Mouse (Mus musculus) heart, postnatal 0 days (tissue): ENCODE results near the gene 4933425L06Rik. TPM values are rescaled to one million over a fixed set of nuclear protein-coding genes. Genes with fewer than 3 reads are reported as not detected.

ENCODE experiments used
- ATAC-seq: fragments of 200-750 bp; cut with Nextera tagmentation; 2 replicates; pipeline ENCODE4 v1.8.0; 2017; ENCODE audit warnings: low read depth, moderate number of reproducible peaks, moderate library complexity; ENCODE audit not compliant: insufficient read depth
- DNase-seq: peaks from one replicate; pipeline ENCODE4 v3.0.0-alpha.2; 2016; ENCODE audit warnings: low spot score
- H3K27ac ChIP-seq: fragments of 300-500 bp; sonication (generic); 2 replicates; pipeline ENCODE4 v1.5.1; 2014; ENCODE audit warnings: low read depth, mild to moderate bottlenecking
- H3K27me3 ChIP-seq: fragments of 300-500 bp; sonication (generic); 2 replicates; pipeline ENCODE4 v1.6.1; 2014; ENCODE audit warnings: low read length, mixed read lengths; ENCODE audit not compliant: control insufficient read depth, insufficient read depth
- H3K36me3 ChIP-seq: fragments of 300-500 bp; sonication (generic); replicated peaks from 2 replicates; pipeline ENCODE4 v1.6.1; 2014; ENCODE audit warnings: low read length, mixed read lengths; ENCODE audit not compliant: control insufficient read depth, insufficient read depth
- H3K4me1 ChIP-seq: fragments of 300-500 bp; sonication (generic); 2 replicates; pipeline ENCODE4 v1.6.1; 2014; ENCODE audit warnings: antibody characterized with exemption; ENCODE audit not compliant: control insufficient read depth, insufficient read depth
- H3K4me2 ChIP-seq: fragments of 300-500 bp; sonication (generic); 2 replicates; pipeline ENCODE4 v1.6.1; 2014; ENCODE audit warnings: low read depth, mild to moderate bottlenecking, low read length, moderate library complexity
- H3K4me3 ChIP-seq: fragments of 300-500 bp; sonication (generic); 2 replicates; pipeline ENCODE4 v1.5.1; 2014; ENCODE audit warnings: low read depth, low read length
- H3K9ac ChIP-seq: fragments of 300-500 bp; sonication (generic); replicated peaks from 2 replicates; pipeline ENCODE4 v1.6.1; 2014; ENCODE audit warnings: low read depth, low read length, mixed read lengths
- H3K9me3 ChIP-seq: fragments of 300-500 bp; sonication (generic); replicated peaks from 2 replicates; pipeline ENCODE4 v1.6.1; 2016; ENCODE audit warnings: low read length; ENCODE audit not compliant: control insufficient read depth
- CTCF ChIP-seq: IDR thresholded peaks from 2 replicates; pipeline ENCODE4 v1.5.1; 2016; ENCODE audit warnings: antibody characterized with exemption, control low read depth, low read depth
- EP300 ChIP-seq: IDR thresholded peaks from 2 replicates; pipeline ENCODE4 v1.6.1; 2016; ENCODE audit warnings: antibody characterized with exemption, low read depth
- WGBS: fragments of 180-500 bp; shearing (Covaris S2); extraction: QIAGEN DNeasy Blood & Tissue Kit; methylation state at CpG from one replicate; pipeline ENCODE4 v1.1.7; 2014; 5-methylcytosine and 5-hydroxymethylcytosine counted together
- polyA plus RNA-seq: library from polyadenylated mRNA; unstranded; fragments of >200 nt; fragmentation: Nextera tagmentation; extraction: Ambion mirVana; gene quantifications from 2 replicates; pipeline ENCODE4 v1.2.1, GENCODE M21; 2015
- total RNA-seq: library from RNA; depleted of rRNA; stranded (reverse); fragments of >200 nt; gene quantifications from 2 replicates; pipeline ENCODE4 v1.2.3, GENCODE M21; 2014; ENCODE audit warnings: low replicate concordance

The 4933425L06Rik gene
- total and polyA plus RNA-seq, 2 experiments from 2014 or later, result not detected

DNA sequence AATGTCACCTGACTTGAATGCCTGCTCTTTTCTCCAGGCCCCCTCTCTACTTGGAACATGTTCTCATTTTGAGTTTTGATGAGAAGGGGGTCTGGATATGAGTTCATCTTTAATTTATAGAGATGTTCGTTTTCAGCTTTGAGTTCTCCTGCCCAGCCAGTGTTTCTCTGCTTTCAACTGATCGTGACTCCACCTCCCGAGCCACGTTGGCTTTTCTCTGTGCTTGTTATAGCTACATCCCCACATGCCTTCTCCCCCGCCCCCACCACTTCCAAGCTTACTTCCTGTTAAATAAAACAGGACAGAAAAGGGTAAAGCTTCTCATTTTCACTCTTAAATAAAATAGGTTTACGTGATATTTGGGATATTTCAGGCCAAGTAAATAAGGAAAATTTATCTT is 30.5 kb upstream of the 4933425L06Rik start:
- H3K27ac ChIP-seq, result no peak overlapping the region
- DNase-seq, result no peak
- 0 out of 2 replicates have a peak overlapping the region, but pooled peaks have one; percentile 3 for H3K4me2 ChIP-seq
- WGBS, result 36% methylated on average over 6 of the region's 6 CpGs
- TF ChIP-seq CTCF, result no peak
- peaks cover 11% of the 10 kb centered on the region; the same call in 1 of the 2 replicates for H3K4me1 ChIP-seq
- H3K9me3 ChIP-seq, result no peaks in the 10 kb centered on the region
- no peaks in the 10 kb centered on the region for H3K36me3 ChIP-seq
- no peak overlapping the region for H3K4me3 ChIP-seq
- no peak overlapping the region for H3K9ac ChIP-seq
- ATAC-seq, result no peak
- no peaks in the 10 kb centered on the region for H3K27me3 ChIP-seq

GRCm38 (mm10) chr13:105053618-105054017 is 28.3 kb upstream of the 4933425L06Rik start:
- TF ChIP-seq CTCF (no peak), EP300 (no peak)
- peak; percentile 47 for ATAC-seq

GRCm38 (mm10) chr13:105054181-105054940 is 27.6 kb upstream of the 4933425L06Rik start, which contains the start of gene Rgs7bp:
Rgs7bp (minus strand) TSS chr13:105054930.
- Histone ChIP-seq H3K4me1 (peaks cover 11% of the 10 kb centered on the region; the same call in 1 of the 2 replicates), H3K27me3 (no peaks in the 10 kb centered on the region), H3K4me3 (peak within 1 kb of the TSS; percentile 71), H3K9ac (peak within 1 kb of the TSS; percentile 45), H3K4me2 (peak within 1 kb of the TSS; percentile 91), H3K36me3 (no peaks in the 10 kb centered on the region), H3K27ac (peak within 1 kb of the TSS; percentile 67), H3K9me3 (no peaks in the 10 kb centered on the region)
- DNase-seq (peak; percentile 57), ATAC-seq (peak; percentile 81)
- WGBS, result under 1% methylated on average over 70 of the region's 75 CpGs
- TF ChIP-seq EP300 (no peak), CTCF (peak; percentile 22; the same call in 1 of the 2 replicates)

More at GRCm38 (mm10) chr13:105053618-105054017, 28.3 kb upstream of the 4933425L06Rik start:
- no peaks in the 10 kb centered on the region for H3K27me3 ChIP-seq
- H3K27ac ChIP-seq, result no peak overlapping the region
- H3K36me3 ChIP-seq, result no peaks in the 10 kb centered on the region
- H3K9ac ChIP-seq, result peak overlapping the region; percentile 45
- H3K4me2 ChIP-seq, result peak overlapping the region; percentile 91
- H3K4me1 ChIP-seq, result peaks cover 11% of the 10 kb centered on the region; the same call in 1 of the 2 replicates
- DNase-seq, result peak; percentile 43
- 3% methylated on average over 12 of the region's 12 CpGs for WGBS
- H3K9me3 ChIP-seq, result no peaks in the 10 kb centered on the region
- peak overlapping the region; percentile 71 for H3K4me3 ChIP-seq

DNA sequence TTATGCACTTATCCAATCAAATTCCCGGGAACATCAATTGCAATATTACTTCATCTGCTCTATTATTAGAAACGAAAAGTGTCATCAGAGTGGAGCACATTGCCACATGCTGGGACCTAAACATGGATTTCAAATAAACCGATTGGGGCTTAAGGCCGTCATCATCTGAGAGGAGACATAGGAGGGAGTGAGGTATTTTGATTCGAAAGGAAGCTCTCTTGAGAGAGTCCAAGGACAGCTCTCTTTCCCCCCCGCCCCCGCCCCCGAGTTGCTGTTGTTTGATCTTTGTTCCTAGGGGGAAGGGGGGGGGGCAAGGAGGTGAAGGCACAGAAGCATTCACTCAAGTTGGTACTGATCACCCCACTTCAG is 27.0 kb upstream of the 4933425L06Rik start:
- Histone ChIP-seq H3K4me2 (peak overlapping the region; percentile 91), H3K27ac (peak overlapping the region; percentile 67), H3K27me3 (no peaks in the 10 kb centered on the region), H3K9ac (peak overlapping the region; percentile 45), H3K9me3 (no peaks in the 10 kb centered on the region), H3K36me3 (no peaks in the 10 kb centered on the region), H3K4me3 (peak overlapping the region; percentile 71), H3K4me1 (peaks cover 11% of the 10 kb centered on the region; the same call in 1 of the 2 replicates)
- TF ChIP-seq EP300, result no peak
- no peak for TF ChIP-seq CTCF
- DNase-seq (peak; percentile 26), ATAC-seq (peak; percentile 21; the same call in 1 of the 2 replicates)
- WGBS, result under 1% methylated on average over 8 of the region's 8 CpGs

DNA sequence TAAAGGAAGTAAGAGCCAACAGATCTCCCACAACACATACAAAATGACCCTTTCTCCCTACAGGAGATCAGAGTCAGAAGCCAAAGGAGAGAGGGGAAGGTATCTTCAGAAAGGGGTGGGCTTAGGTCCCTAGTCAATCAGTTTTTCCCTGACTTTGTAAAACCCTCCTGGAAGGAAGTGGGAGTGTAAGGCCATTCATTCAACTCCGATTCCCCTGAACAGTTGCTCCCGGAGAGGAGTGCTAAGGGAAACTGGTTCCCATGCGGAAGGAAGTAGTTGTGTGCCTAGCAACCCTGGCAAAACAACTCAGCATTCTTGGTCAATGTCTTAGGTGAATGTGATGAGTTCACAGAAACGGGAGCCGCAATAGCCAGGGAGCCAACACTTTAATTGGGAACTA is 26.5 kb upstream of the 4933425L06Rik start:
- Histone ChIP-seq H3K4me3 (peak overlapping the region; percentile 71), H3K27ac (peak overlapping the region; percentile 67), H3K36me3 (no peaks in the 10 kb centered on the region), H3K27me3 (no peaks in the 10 kb centered on the region), H3K9ac (no peak overlapping the region), H3K9me3 (no peaks in the 10 kb centered on the region), H3K4me2 (peak overlapping the region; percentile 91), H3K4me1 (peaks cover 11% of the 10 kb centered on the region; the same call in 1 of the 2 replicates)
- WGBS, result 26% methylated on average over 5 of the region's 5 CpGs
- TF ChIP-seq CTCF (no peak), EP300 (no peak)
- ATAC-seq, result peak; percentile 31; the same call in 1 of the 2 replicates
- peak; percentile 44 for DNase-seq
